Mouse (Mus musculus) hindbrain, embryonic 13.5 days (tissue): ENCODE data around the gene 2010111I01Rik. TPM values are rescaled to one million over a fixed set of nuclear protein-coding genes. Genes with fewer than 3 reads are reported as not detected.

Experiments used
- ATAC-seq: fragments of 200-750 bp; cut with Nextera tagmentation; 2 replicates; pipeline ENCODE4 v1.8.0; 2017; ENCODE audit warnings: moderate TSS enrichment; ENCODE audit not compliant: low FRiP score
- H3K27ac ChIP-seq: fragments of 300-500 bp; sonication (generic); 2 replicates; pipeline ENCODE4 v1.5.1; 2015; ENCODE audit warnings: inconsistent platforms, mild to moderate bottlenecking, moderate library complexity
- H3K27me3 ChIP-seq: fragments of 300-500 bp; sonication (generic); 2 replicates; pipeline ENCODE4 v1.6.1; 2015; ENCODE audit warnings: mild to moderate bottlenecking, inconsistent platforms
- H3K36me3 ChIP-seq: fragments of 300-500 bp; sonication (generic); 2 replicates; pipeline ENCODE4 v1.6.1; 2015; ENCODE audit warnings: mild to moderate bottlenecking, inconsistent platforms
- H3K4me1 ChIP-seq: fragments of 300-500 bp; sonication (generic); replicated peaks from 2 replicates; pipeline ENCODE4 v1.6.1; 2015; ENCODE audit warnings: inconsistent platforms
- H3K4me2 ChIP-seq: fragments of 300-500 bp; sonication (generic); 2 replicates; pipeline ENCODE4 v1.6.1; 2015; ENCODE audit warnings: inconsistent platforms, mild to moderate bottlenecking, moderate library complexity
- H3K4me3 ChIP-seq: fragments of 300-500 bp; sonication (generic); 2 replicates; pipeline ENCODE4 v1.5.1; 2015; ENCODE audit warnings: mild to moderate bottlenecking, inconsistent platforms
- H3K9ac ChIP-seq: fragments of 300-500 bp; sonication (generic); 2 replicates; pipeline ENCODE4 v1.6.1; 2015; ENCODE audit warnings: mild to moderate bottlenecking, inconsistent platforms
- H3K9me3 ChIP-seq: fragments of 300-500 bp; sonication (generic); 2 replicates; pipeline ENCODE4 v1.6.1; 2016; ENCODE audit warnings: inconsistent platforms
- whole genome bisulfite sequencing: fragments of 180-500 bp; shearing (Covaris S2); methylation state at CpG from one replicate; pipeline ENCODE4 v1.1.7; 2015; 5-methylcytosine and 5-hydroxymethylcytosine counted together
- polyA plus RNA-seq: library from polyadenylated mRNA; unstranded; fragments of >200 nt; fragmentation: Nextera tagmentation; extraction: Ambion mirVana; gene quantifications from 2 replicates; pipeline ENCODE4 v1.2.1, GENCODE M21; 2015

Gene 2010111I01Rik
- polyA plus RNA-seq, 1 experiment from 2014 or later: 36.5 TPM

DNA sequence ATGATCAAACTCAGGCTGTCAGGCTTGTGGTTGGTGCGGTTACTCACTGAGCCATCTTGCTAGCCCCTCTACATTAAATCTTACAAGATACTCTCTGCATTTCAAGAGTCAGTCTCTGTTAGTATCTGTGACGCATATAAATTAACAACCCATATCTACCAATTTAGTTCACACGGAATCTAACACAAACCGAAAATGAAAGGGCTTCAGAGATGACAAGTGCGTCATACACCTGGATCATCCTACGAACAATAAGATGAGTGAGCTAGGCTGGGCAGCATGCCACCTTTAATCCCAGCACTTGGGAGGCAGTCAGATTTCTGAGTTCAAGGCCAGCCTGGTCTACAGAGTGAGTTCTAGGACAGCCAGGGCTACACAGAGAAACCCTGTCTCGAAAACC, 355.1 kb downstream of the 2010111I01Rik start:
- H3K9ac ChIP-seq: no peak overlapping the region
- no peak overlapping the region for H3K4me2 ChIP-seq
- no peaks in the 10 kb centered on the region for H3K27me3 ChIP-seq
- WGBS: 96% methylated on average over 7 of the region's 7 CpGs
- no peak for ATAC-seq
- no peak overlapping the region for H3K27ac ChIP-seq
- no peaks in the 10 kb centered on the region for H3K9me3 ChIP-seq
- no peak overlapping the region for H3K4me3 ChIP-seq
- peaks cover 23% of the 10 kb centered on the region for H3K4me1 ChIP-seq
- H3K36me3 ChIP-seq: peaks cover 22% of the 10 kb centered on the region

DNA sequence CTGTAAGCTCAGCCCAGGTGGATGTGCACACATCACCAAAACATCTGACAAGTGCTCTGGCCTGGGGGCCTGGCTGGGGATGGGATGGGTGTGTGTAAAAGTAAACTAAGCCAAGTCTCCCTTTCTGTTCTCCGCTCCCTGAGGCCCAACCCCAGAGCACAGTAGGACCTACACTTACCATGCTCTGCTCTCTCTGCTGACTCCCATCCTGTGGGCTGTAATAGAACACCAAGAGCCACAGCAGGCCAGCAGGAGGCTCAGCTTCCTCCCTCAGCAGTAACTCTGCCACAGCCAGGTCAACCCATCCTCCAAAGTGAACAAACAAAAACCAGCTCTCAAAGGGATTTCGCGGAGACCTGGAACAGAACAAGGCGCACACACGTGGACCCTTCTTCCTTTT, 357.0 kb downstream of the 2010111I01Rik start:
- Histone ChIP-seq H3K9me3 (no peaks in the 10 kb centered on the region), H3K4me1 (peaks cover 23% of the 10 kb centered on the region), H3K27ac (no peak overlapping the region), H3K9ac (no peak overlapping the region), H3K4me2 (no peak overlapping the region), H3K36me3 (peaks cover 12% of the 10 kb centered on the region), H3K27me3 (no peaks in the 10 kb centered on the region), H3K4me3 (no peak overlapping the region)
- ATAC-seq: no peak
- WGBS: 67% methylated on average over 5 of the region's 5 CpGs

DNA sequence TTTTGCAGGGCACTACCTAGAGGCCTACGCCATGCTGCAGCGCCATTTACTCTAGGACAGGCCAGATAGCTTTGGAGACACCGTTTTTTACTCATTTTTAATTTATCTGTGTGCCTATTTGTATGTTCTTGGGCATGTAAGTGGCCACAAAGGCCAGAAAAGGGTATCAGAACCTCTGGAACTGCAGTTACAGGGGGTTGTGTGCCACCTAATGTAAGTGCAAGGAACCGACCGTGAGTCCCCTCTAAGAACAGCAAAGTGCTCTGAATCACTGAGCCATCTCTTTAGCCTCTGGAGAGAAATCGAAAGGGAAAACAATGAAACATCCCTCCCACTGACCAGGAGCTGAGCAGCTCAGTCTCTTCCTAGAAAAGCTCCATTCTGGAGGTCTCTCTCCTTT, 358.1 kb downstream of the 2010111I01Rik start:
- no peak overlapping the region for H3K4me2 ChIP-seq
- no peak overlapping the region for H3K9ac ChIP-seq
- peaks cover 5% of the 10 kb centered on the region; the same call in 1 of the 2 replicates for H3K36me3 ChIP-seq
- no peak for ATAC-seq
- H3K27me3 ChIP-seq: peaks cover 2% of the 10 kb centered on the region; the same call in 1 of the 2 replicates
- H3K4me3 ChIP-seq: no peak overlapping the region
- 81% methylated on average over 6 of the region's 6 CpGs for WGBS
- H3K27ac ChIP-seq: no peak overlapping the region
- H3K9me3 ChIP-seq: no peaks in the 10 kb centered on the region
- peaks cover 14% of the 10 kb centered on the region for H3K4me1 ChIP-seq

DNA sequence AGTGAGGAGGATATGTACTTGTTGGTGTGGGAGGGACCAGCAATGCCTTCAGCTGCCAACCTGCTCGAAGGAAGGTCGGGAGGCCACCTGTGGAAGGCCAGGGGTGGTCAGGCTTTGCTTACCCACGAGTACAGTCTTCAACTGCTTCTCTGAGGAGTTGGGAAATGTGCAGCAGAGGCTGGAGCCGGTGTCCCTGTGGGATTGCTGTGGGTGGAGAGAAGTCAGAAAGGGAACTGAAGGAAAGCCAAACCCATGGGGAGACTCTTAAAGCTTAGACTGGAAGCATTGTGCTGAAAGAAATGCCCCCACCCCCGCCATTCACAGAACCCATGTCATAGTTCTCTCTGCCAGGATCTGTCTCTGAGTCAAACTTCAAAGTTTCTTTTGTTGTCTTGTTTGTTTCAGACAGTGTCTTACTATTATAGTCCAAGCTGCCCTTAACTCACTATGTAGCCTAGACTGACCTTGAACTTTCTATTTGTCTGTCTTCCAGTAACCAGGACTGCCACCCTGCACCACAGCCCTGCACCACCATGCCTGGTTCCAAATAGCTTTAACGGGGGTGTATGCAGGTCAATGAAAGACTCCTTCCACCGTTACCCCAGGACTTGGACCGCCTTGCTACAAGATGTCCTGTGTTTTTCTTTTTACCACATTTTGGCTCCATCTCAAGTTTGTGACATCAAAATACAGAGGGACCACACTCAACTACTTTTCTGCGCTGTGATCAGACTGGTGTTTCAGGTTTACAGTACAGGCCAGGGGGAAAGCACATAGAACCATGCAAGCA, 358.8 kb downstream of the 2010111I01Rik start:
- 73% methylated on average over 9 of the region's 9 CpGs for WGBS
- ATAC-seq: no peak
- H3K4me1 ChIP-seq: peaks cover 9% of the 10 kb centered on the region
- peaks cover 5% of the 10 kb centered on the region; the same call in 1 of the 2 replicates for H3K36me3 ChIP-seq
- H3K4me2 ChIP-seq: no peak overlapping the region
- H3K9ac ChIP-seq: no peak overlapping the region
- no peaks in the 10 kb centered on the region for H3K9me3 ChIP-seq
- peaks cover 2% of the 10 kb centered on the region; the same call in 1 of the 2 replicates for H3K27me3 ChIP-seq
- H3K27ac ChIP-seq: no peak overlapping the region
- H3K4me3 ChIP-seq: no peak overlapping the region

DNA sequence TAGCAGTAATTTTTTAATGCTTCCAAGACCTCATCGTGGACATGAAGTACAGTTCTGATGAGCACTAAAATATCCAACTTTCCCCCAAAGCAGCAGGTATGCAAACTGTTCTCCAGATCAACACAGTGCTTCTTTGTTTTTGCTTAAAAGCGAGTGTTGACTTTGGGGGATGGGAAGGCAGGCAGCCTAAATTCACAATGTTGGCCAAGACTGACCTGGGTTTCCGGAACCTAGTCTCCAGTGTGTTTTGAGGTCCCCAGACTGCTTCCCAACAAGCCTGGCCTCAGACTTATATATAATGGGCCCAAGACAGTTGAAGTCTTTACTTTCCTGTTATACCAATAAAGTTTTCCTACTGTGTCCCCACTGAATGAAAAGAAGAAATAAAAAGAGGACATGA, 359.6 kb downstream of the 2010111I01Rik start:
- no peaks in the 10 kb centered on the region for H3K9me3 ChIP-seq
- H3K27ac ChIP-seq: no peak overlapping the region
- no peak overlapping the region for H3K4me2 ChIP-seq
- H3K4me3 ChIP-seq: no peak overlapping the region
- H3K27me3 ChIP-seq: peaks cover 2% of the 10 kb centered on the region; the same call in 1 of the 2 replicates
- H3K9ac ChIP-seq: no peak overlapping the region
- H3K36me3 ChIP-seq: peaks cover 5% of the 10 kb centered on the region; the same call in 1 of the 2 replicates
- peaks cover 9% of the 10 kb centered on the region for H3K4me1 ChIP-seq
- WGBS: 62% methylated on average over 3 of the region's 3 CpGs
- ATAC-seq: no peak

DNA sequence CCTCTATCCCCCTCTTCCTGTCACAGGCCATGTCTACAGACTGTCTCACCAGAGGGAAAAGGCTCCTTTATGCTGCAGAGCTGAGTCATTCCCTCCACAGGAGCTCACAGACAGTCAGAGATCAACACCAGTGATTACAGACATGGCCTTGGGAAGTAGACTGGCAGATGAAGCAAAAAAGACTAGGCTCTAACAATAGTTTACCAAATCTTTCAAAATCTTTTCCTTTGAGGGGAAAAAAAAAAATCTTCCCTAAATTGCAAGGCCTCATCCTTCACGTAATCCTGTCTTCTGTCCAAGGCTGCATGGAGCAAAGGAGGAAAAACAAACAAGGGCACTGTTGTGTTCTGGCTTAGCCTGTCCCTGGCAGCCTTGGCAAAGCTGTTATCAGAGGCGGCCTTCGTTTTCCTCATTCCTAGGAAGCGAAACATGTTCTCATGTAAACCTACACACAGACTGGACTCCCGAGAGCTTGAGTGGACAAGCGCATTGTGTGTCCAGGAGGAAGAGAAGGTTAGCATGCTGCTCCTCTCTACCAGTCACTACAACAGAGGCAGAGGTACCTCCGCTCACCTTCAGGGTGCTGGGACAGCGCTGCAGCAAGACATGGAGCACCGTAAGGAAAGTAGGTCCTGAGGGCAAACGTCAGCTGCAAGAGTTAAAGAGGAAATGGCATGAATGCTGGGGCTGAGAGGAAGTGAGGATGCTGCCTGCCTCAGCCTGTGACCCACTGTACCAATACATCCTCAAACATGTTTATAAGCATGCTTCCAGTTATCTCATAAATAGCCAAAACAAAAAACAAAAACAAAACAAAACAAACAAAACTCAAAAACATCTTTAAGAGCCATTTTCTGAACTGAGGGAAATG, 360.5 kb downstream of the 2010111I01Rik start:
- Histone ChIP-seq H3K27me3 (peaks cover 2% of the 10 kb centered on the region; the same call in 1 of the 2 replicates), H3K4me3 (no peak overlapping the region), H3K36me3 (peaks cover 5% of the 10 kb centered on the region; the same call in 1 of the 2 replicates), H3K27ac (0 out of 2 replicates have a peak overlapping the region, but pooled peaks have one; percentile 2), H3K9ac (no peak overlapping the region), H3K4me2 (no peak overlapping the region), H3K4me1 (peaks cover 14% of the 10 kb centered on the region), H3K9me3 (no peaks in the 10 kb centered on the region)
- no peak for ATAC-seq
- WGBS: 83% methylated on average over 10 of the region's 10 CpGs

DNA sequence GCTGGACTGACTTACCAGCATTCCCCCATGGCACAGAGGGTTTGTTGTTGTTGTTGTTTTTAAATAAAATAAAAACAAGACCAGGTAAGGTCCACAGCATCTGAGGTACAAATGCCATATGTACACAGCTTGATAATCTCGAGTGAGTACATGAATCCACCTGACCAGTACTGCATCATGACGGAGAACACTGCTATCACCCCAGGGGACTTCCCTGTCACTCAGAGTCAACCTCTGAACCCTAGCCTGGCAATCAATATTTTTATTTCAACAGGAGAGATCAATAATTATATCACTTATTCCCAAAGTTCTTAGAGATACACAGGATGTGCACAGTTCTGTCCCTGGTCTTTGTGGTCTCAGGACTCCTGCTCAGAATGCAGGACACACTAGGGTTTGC, 361.3 kb downstream of the 2010111I01Rik start:
- Histone ChIP-seq H3K4me1 (peaks cover 18% of the 10 kb centered on the region), H3K4me2 (no peak overlapping the region), H3K9ac (no peak overlapping the region), H3K36me3 (peaks cover 5% of the 10 kb centered on the region; the same call in 1 of the 2 replicates), H3K27ac (no peak overlapping the region), H3K27me3 (peaks cover 2% of the 10 kb centered on the region; the same call in 1 of the 2 replicates), H3K9me3 (no peaks in the 10 kb centered on the region), H3K4me3 (no peak overlapping the region)
- 78% methylated on average over 2 of the region's 2 CpGs for WGBS
- ATAC-seq: no peak

DNA sequence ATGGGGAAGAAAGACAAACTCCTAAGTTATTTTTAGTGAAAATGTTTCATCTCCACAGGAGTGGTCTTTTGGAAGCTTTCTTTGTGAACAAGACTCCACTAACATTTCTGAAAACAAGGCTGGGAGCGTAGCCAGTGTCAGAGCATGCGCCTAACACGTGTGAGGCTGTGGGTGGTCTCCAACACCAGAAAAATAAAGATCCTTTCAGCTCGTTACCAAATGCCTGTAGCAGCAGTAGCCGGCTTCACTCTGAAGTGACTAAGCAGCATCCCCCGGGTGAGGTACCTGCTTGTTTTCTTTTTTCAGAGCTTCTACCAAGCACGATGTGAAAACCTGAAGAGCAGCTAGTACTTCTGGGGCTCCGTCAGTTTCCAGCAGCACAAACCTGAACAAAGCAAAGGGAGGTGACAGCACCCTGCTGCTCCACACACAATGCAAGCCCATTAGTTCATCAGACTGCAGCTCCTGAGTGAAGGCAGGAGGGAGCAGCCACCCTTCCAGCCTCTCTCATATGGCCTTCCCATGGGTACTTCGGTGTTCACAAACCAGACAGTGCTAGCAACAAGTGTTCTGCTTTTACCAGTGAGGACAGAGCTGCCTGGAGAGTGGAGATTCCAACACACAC, 365.7 kb downstream of the 2010111I01Rik start:
- Histone ChIP-seq H3K36me3 (no peaks in the 10 kb centered on the region), H3K9me3 (no peaks in the 10 kb centered on the region), H3K4me1 (peaks cover 9% of the 10 kb centered on the region), H3K27me3 (peaks cover 2% of the 10 kb centered on the region; the same call in 1 of the 2 replicates), H3K4me2 (no peak overlapping the region), H3K27ac (no peak overlapping the region), H3K9ac (no peak overlapping the region), H3K4me3 (no peak overlapping the region)
- no peak for ATAC-seq
- WGBS: 14% methylated on average over 9 of the region's 9 CpGs

DNA sequence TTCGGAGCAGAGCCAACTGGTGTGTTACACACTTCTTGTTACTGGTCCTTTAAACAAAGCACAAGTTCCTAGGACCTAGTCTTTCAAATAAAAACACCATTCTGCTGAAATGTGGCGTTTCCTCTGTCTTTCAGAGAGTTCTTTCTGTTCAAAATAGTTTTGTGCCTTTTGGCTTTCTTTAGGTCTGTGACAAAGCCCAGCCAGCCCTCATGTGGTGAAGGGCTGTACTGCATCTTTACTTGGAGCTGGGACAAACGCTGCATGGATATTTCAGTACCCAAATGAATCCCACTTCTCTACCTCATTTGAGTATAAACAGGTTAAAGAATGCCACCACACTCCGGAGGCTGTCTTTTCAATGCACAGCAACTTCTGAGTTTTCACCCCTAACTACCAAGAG, 366.7 kb downstream of the 2010111I01Rik start:
- Histone ChIP-seq H3K4me1 (peaks cover 13% of the 10 kb centered on the region), H3K4me2 (no peak overlapping the region), H3K4me3 (no peak overlapping the region), H3K27ac (no peak overlapping the region), H3K9ac (no peak overlapping the region), H3K36me3 (no peaks in the 10 kb centered on the region), H3K9me3 (no peaks in the 10 kb centered on the region), H3K27me3 (peaks cover 2% of the 10 kb centered on the region; the same call in 1 of the 2 replicates)
- WGBS: 42% methylated on average over 4 of the region's 4 CpGs
- ATAC-seq: no peak

DNA sequence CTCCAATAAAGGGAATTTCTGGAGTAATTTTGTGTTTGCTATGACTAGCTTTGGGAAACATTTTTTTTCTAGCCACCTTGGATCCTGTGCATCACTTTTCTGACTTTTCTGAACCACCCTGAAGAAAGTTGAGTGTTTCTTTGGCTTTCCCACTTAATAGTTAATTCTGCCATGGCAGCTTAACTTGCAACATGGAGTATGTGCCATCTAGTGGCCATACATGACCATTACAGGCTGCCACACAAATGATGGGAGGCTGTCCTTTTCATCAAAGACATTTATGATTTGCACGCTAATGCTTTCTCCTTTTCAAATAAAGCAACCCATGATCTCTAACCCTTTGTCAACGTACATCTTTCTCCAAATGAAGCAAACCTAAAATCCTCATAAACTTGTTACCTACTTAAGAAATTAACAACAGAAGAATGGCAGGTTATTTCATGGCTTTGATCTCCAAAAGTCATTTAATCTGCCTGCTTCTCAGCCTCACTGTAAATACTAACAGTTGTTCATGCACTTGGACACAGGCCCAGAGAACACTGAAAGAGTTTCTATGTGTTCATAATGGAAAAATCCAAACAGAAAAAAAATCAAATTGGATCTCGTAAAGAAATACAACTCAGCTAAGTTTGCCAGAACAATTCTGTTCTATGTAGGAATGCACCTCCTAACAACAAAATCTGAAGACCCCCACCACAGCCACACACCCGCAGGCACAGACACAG, 368.0 kb downstream of the 2010111I01Rik start:
- Histone ChIP-seq H3K4me3 (no peak overlapping the region), H3K4me1 (peaks cover 27% of the 10 kb centered on the region), H3K4me2 (no peak overlapping the region), H3K27me3 (peaks cover under 1% of the 10 kb centered on the region; the same call in 1 of the 2 replicates), H3K27ac (no peak overlapping the region), H3K9me3 (no peaks in the 10 kb centered on the region), H3K36me3 (no peaks in the 10 kb centered on the region), H3K9ac (no peak overlapping the region)
- WGBS: 53% methylated on average over 4 of the region's 4 CpGs
- no peak for ATAC-seq

DNA sequence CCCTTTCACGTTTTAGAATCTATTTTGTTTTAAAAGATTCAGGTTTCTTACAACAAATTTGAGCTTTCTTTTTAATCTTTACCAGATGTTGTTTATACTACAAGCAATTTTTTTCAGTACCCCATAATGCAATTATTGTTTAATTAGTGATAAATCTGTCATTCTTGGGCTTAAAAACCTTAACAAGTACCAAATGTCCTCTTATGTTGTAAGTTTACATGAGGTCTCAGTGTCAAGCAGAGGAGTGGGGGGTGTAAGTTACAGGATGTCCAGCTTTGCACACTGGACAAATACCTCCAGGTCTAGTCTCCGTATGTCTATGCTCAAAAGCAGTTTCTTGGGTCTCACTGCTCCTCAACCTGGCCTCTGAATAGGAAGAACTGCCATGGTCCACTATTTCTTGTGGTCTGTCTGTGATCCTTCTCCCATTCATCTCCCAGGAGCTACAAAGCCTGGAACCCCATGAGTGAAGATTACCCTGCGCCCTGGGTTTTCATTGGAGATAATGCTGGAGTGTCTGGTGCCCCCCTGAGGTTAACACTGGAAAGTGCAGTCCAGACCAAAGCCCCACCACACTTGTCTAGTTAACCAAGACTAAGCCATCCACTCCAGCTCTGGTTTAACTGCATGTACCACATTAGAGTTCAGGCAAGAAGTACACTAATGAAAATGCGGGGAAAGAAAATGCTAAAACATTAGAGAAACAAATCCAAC, 370.9 kb downstream of the 2010111I01Rik start:
- Histone ChIP-seq H3K9me3 (no peaks in the 10 kb centered on the region), H3K4me1 (peaks cover 20% of the 10 kb centered on the region), H3K9ac (no peak overlapping the region), H3K27ac (0 out of 2 replicates have a peak overlapping the region, but pooled peaks have one; percentile 40), H3K27me3 (no peaks in the 10 kb centered on the region), H3K4me2 (no peak overlapping the region), H3K4me3 (no peak overlapping the region), H3K36me3 (no peaks in the 10 kb centered on the region)
- ATAC-seq: no peak
- 74% methylated on average over 4 of the region's 4 CpGs for WGBS
